Mouse (Mus musculus): ENCODE measurements around the gene Olfr135.

Gene Olfr135

DNA sequence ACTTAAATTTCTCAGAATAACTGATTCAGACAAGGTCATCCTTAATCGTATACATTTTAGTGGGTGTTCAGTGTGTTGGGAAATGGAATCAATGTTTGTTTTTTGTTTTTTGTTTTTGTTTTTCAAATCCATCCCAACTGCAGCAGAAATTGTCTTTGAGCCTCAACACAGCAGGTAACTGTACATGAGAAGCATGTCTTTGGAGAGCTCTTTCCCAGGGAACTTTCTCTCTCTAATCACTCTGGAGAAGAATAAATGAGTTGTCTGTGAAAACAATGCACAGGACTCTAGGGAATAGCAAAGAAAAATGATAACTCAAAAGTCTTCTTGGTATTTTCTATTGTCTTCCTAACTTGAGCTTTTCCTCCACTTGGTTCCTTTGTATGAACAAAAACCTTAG is at the start of gene Olfr135:
Gene Olfr135, plus strand, starts transcription at position 301 of the 400 bp plus-strand sequence.
- DNase-seq (ENCODE audit: low spot score): no peak

DNA sequence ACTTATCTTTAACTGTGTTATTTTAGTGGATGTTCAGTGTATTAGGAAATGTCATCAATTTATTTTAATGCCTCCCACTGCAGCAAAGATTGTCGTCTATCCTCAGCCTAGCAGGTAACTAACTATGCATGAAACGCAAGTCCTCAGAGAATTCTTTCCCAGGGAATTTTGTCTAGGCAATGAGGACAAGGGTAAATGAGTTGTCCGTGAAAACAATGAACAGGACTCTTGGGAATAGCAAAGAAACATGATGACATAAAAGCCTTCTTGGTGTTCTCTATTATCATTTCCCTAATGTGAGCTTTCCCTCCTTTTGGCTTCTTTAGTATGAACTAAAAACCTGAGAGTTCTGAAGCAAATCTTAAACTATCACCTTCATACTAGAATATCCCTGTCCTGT is 33.0 kb upstream of the Olfr135 start, which contains the start of gene Olfr134:
Gene Olfr134, plus strand, starts transcription at position 301 of the 400 bp plus-strand sequence.
- DNase-seq (ENCODE audit: low spot score): no peak

All from ovary, postnatal 10 days (tissue).